Mouse (Mus musculus): ENCODE measurements around the gene Kpna6.

GRCm38 (mm10) chr4:129640101-129640637 lies 32.4 kb downstream of the Kpna6 start:
- no peak for TF ChIP-seq CTCF (IDR thresholded peaks at IDR 0.05; ENCODE audit: low read depth)
- no peak for TF ChIP-seq EP300 (IDR thresholded peaks at IDR 0.05; ENCODE audit: low read depth)
